ENCODE assay signal across 8 mouse cellular contexts in the genomic region with DNA sequence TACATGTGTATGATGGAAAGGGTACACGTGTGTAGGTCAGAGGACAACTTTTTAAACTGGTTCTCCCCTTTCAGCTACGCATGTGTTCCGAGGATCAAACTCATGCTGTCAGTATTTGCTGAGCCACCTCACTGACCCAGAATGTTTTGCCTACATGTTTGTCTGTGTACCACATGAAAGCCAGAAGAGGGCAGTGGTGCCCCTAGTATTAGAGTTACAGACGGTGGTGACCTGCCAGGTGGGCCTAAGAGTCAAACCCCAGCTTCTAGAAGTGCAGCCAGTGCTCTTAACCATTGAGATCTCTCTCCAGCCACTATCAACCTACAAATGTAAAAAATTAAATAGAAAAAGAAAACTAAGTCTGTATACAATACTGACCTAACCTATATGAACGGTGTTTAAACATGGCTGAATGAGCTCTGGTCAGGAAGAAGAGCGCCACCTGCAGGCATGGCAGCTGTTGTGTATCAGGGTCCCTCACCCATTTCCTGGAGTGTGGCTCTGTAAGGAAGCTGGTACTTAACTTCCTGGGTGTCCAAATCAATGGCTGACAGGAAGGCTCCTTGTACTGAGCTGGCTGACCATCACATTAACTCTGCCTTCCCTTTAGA. TPM values are rescaled to one million over a fixed set of nuclear protein-coding genes. Genes with fewer than 3 reads are reported as not detected.
DNase-seq lines count a peak whose midpoint lies in the region; ATAC-seq and TF ChIP-seq lines count a peak whose summit lies in the region.

No protein-coding gene starts in this region.

- no peak overlapping the region for H3K4me2 ChIP-seq in liver, postnatal 0 days (ENCODE audit: low read depth, low read length)

- no peaks in the 10 kb centered on the region for H3K79me2 ChIP-seq in heart, adult 2 months (replicated peaks; ENCODE audit: control insufficient read depth, insufficient read depth, low read length)

- no peaks in the 10 kb centered on the region for H3K27me3 ChIP-seq in heart, adult 2 months (ENCODE audit: control insufficient read depth, insufficient read depth, low read length)
- H3K27me3 ChIP-seq in testis, adult 2 months (ENCODE audit: control insufficient read depth, insufficient read depth, low read length), result no peaks in the 10 kb centered on the region
- H3K27me3 ChIP-seq in liver, postnatal 0 days (ENCODE audit: insufficient read depth, low read length), result no peaks in the 10 kb centered on the region

- H3K4me1 ChIP-seq in heart, adult 2 months (ENCODE audit: control insufficient read depth, insufficient read depth, low read length), result no peaks in the 10 kb centered on the region
- H3K4me1 ChIP-seq in testis, adult 2 months (ENCODE audit: control insufficient read depth, insufficient read depth, low read length), result no peaks in the 10 kb centered on the region
- no peaks in the 10 kb centered on the region for H3K4me1 ChIP-seq in liver, postnatal 0 days (ENCODE audit: insufficient read depth)

- H3K9me3 ChIP-seq in liver, postnatal 0 days (ENCODE audit: low read length), result no peaks in the 10 kb centered on the region

- no peak for TF ChIP-seq EP300 in heart, adult 2 months (IDR thresholded peaks at IDR 0.05; ENCODE audit: insufficient read depth, low read depth, low read length)
- no peak for TF ChIP-seq EP300 in liver, postnatal 0 days (IDR thresholded peaks at IDR 0.05; ENCODE audit: low read depth)

- peaks cover 3% of the 10 kb centered on the region; the same call in 1 of the 2 replicates for H3K36me3 ChIP-seq in heart, adult 2 months (ENCODE audit: control insufficient read depth, insufficient read depth, low read length)
- H3K36me3 ChIP-seq in testis, adult 2 months (ENCODE audit: control insufficient read depth, insufficient read depth, low read length), result peaks cover 3% of the 10 kb centered on the region
- peaks cover 47% of the 10 kb centered on the region for H3K36me3 ChIP-seq in liver, postnatal 0 days (replicated peaks; ENCODE audit: insufficient read depth, low read length)

- no peak for DNase-seq in heart, adult 2 months
- DNase-seq in heart, postnatal 25 days (ENCODE audit: low spot score), result no peak
- DNase-seq in testis, postnatal 14 days (ENCODE audit: low spot score), result no peak
- DNase-seq in c-Kit-positive CD71-positive TER-119-positive erythroid progenitor cells, embryonic 14.5 days (ENCODE audit: low spot score), result peak; percentile 39
- DNase-seq in liver, postnatal 0 days, result peak; percentile 65

- intact Hi-C loops in heart, adult 2 months (cut with DNase I), result loop anchor here (5.0 kb wide), 1 partner anchor 94 kb away; no protein-coding TSS in a partner anchor
- intact Hi-C loops in heart, postnatal 25 days (cut with DNase I), result loop anchor here (5.0 kb wide), 1 partner anchor 81 kb away; no protein-coding TSS in a partner anchor

- no peak overlapping the region for H3K4me3 ChIP-seq in heart, adult 2 months
- H3K4me3 ChIP-seq in testis, adult 2 months (ENCODE audit: control insufficient read depth, low read depth, low read length), result no peak overlapping the region
- H3K4me3 ChIP-seq in liver, postnatal 0 days (ENCODE audit: low read depth, low read length), result no peak overlapping the region

- H3K9ac ChIP-seq in heart, adult 2 months (ENCODE audit: low read depth, low read length), result no peak overlapping the region
- H3K9ac ChIP-seq in liver, postnatal 0 days (replicated peaks), result no peak overlapping the region

- ATAC-seq in liver, postnatal 0 days, result no peak
- no peak for ATAC-seq in frontal cortex, adult (ENCODE audit: low TSS enrichment)
- no peak for ATAC-seq in monocyte, adult 5-6 weeks (replicated peaks; ENCODE audit: insufficient number of reproducible peaks, low FRiP score, low TSS enrichment, poor library complexity, severe bottlenecking)

- peak; percentile 57 for TF ChIP-seq CTCF in heart, adult 2 months (IDR thresholded peaks at IDR 0.05)
- TF ChIP-seq CTCF in testis, adult 2 months (IDR thresholded peaks at IDR 0.05; ENCODE audit: control insufficient read depth, insufficient read depth, insufficient replicate concordance, low read depth, low read length), result peak; percentile 34; the same call in 1 of the 2 replicates
- TF ChIP-seq CTCF in liver, postnatal 0 days (IDR thresholded peaks at IDR 0.05; ENCODE audit: low read depth), result peak; percentile 68

- H3K27ac ChIP-seq in heart, adult 2 months, result no peak overlapping the region
- no peak overlapping the region for H3K27ac ChIP-seq in testis, adult 2 months (ENCODE audit: control insufficient read depth, insufficient read depth, low read depth, low read length)
- no peak overlapping the region for H3K27ac ChIP-seq in liver, postnatal 0 days (ENCODE audit: low read depth)

- TF ChIP-seq POLR2A in heart, adult 2 months (IDR thresholded peaks at IDR 0.05; ENCODE audit: insufficient read depth, low read depth, low read length), result no peak
- TF ChIP-seq POLR2A in testis, adult 2 months (IDR thresholded peaks at IDR 0.05; ENCODE audit: control insufficient read depth, low read depth, low read length), result no peak

- WGBS in heart, adult 2 months, result 82% methylated on average over 6 of the region's 6 CpGs
- 81% methylated on average over 6 of the region's 6 CpGs for WGBS in liver, postnatal 0 days (ENCODE audit: insufficient replicate concordance)

RNA-seq across cellular contexts. Expression of a gene that starts 51.7 kb away (rescaled TPM):
- total RNA-seq in heart, adult 2 months (2021), result 10 to 100 TPM; 38.9 to 45.1 TPM
- polyA plus RNA-seq in heart, adult 2 months (2012; rRNA removed), result 7.4 and 13.5 TPM in 2 replicates
- 10 to 100 TPM; 34.2 to 36.2 TPM for total RNA-seq in heart, postnatal 25 days (2021)
- polyA plus RNA-seq in testis, adult 2 months (2012; rRNA removed), result 108 and 125 TPM in 2 replicates
- 3.1 and 3.3 TPM in 2 replicates for polyA plus RNA-seq in liver, postnatal 0 days (2015; fragmentation: Nextera tagmentation; extraction: Ambion mirVana)
- 6.8 to 26.4 TPM (median 13.4 TPM) in 3 replicates for total RNA-seq in monocyte, adult 5-6 weeks (2017)

Comparison
In these comparisons a context has a peak if more than half of its experiments do, and no peak if none do; other contexts are left out.
1. DNase-seq: peak in c-Kit-positive CD71-positive TER-119-positive erythroid progenitor cells, embryonic 14.5 days (single experiment) and liver, postnatal 0 days (single experiment); none in heart, adult 2 months (0 of 2), heart, postnatal 25 days (single experiment) and testis, postnatal 14 days (single experiment).
2. Peak in every context shown above with its lines, with median percentiles within 50 percentile points of each other: CTCF ChIP-seq.